Mouse (Mus musculus): ENCODE results near the gene Hacd4. TPM values are rescaled to one million over a fixed set of nuclear protein-coding genes. Genes with fewer than 3 reads are reported as not detected.
"Not testable (repeated sequence)": the region's sequence is repeated elsewhere in the genome, so short reads cannot be mapped to it uniquely, and the experiment has no call there.

Gene Hacd4
- polyA plus RNA-seq, 1 experiment from 2014 or later, result 3.5 TPM

GRCm38 (mm10) chr4:88419378-88419777 is 19.4 kb downstream of the Hacd4 start:
- 92% methylated on average over 5 of the region's 5 CpGs for WGBS
- H3K36me3 ChIP-seq (replicated peaks), result no peaks in the 10 kb centered on the region
- no peaks in the 10 kb centered on the region for H3K4me1 ChIP-seq
- no peak for DNase-seq (ENCODE audit: low spot score)
- H3K4me3 ChIP-seq, result no peak overlapping the region
- H3K9me3 ChIP-seq, result no peaks in the 10 kb centered on the region
- no peak overlapping the region for H3K27ac ChIP-seq (replicated peaks)
- H3K27me3 ChIP-seq (replicated peaks; ENCODE audit: low read depth, poor library complexity, severe bottlenecking), result no peaks in the 10 kb centered on the region

GRCm38 (mm10) chr4:88415017-88415416 is 23.7 kb downstream of the Hacd4 start:
- WGBS, result 63% methylated on average over 2 of the region's 2 CpGs

DNA sequence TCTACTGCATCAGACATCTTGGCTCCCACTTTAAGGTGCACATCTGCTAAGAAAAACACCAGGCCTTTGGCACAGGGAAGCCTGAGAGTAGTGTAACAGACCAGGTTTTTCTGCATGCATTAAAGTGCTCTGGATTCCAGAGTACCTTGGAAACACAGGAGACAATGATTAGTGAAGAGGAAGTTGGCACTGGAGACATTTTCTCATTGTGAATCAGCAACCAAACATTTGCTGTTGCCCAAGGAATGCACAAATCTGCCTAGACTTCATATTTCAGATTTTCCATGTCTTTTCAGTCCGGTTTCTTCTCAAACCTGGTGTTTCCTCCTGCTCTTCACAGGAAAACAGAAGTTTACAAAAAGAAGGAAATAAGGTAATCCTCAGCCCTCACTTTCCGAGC is 26.4 kb downstream of the Hacd4 start:
- H3K27ac ChIP-seq (replicated peaks), result no peak overlapping the region
- no peaks in the 10 kb centered on the region for H3K9me3 ChIP-seq
- no peaks in the 10 kb centered on the region for H3K4me1 ChIP-seq
- 88% methylated on average over 2 of the region's 2 CpGs for WGBS
- no peaks in the 10 kb centered on the region for H3K27me3 ChIP-seq (replicated peaks; ENCODE audit: low read depth, poor library complexity, severe bottlenecking)
- no peak for DNase-seq (ENCODE audit: low spot score)
- no peaks in the 10 kb centered on the region; the same call in 1 of the 2 replicates for H3K36me3 ChIP-seq (replicated peaks)
- no peak overlapping the region for H3K4me3 ChIP-seq

More at GRCm38 (mm10) chr4:88415017-88415416, 23.7 kb downstream of the Hacd4 start:
- Histone ChIP-seq H3K4me3 (no peak overlapping the region), H3K27me3 (replicated peaks; ENCODE audit: low read depth, poor library complexity, severe bottlenecking) (no peaks in the 10 kb centered on the region), H3K9me3 (no peaks in the 10 kb centered on the region), H3K36me3 (replicated peaks) (no peaks in the 10 kb centered on the region), H3K27ac (replicated peaks) (no peak overlapping the region), H3K4me1 (no peaks in the 10 kb centered on the region)
- DNase-seq (ENCODE audit: low spot score), result no peak

GRCm38 (mm10) chr4:88409279-88409678 is 29.4 kb downstream of the Hacd4 start:
- H3K27me3 ChIP-seq (replicated peaks; ENCODE audit: low read depth, poor library complexity, severe bottlenecking), result no peaks in the 10 kb centered on the region
- H3K4me1 ChIP-seq, result peaks cover 4% of the 10 kb centered on the region; the same call in 1 of the 2 replicates
- no peak overlapping the region for H3K4me3 ChIP-seq
- no peaks in the 10 kb centered on the region for H3K9me3 ChIP-seq
- no peaks in the 10 kb centered on the region; the same call in 1 of the 2 replicates for H3K36me3 ChIP-seq (replicated peaks)
- no peak overlapping the region for H3K27ac ChIP-seq (replicated peaks)
- 94% methylated on average over 4 of the region's 4 CpGs for WGBS
- DNase-seq (ENCODE audit: low spot score), result no peak

GRCm38 (mm10) chr4:88406887-88407696 is 31.6 kb downstream of the Hacd4 start:
- Histone ChIP-seq H3K4me3 (no peak overlapping the region), H3K4me1 (peaks cover 4% of the 10 kb centered on the region; the same call in 1 of the 2 replicates), H3K27ac (replicated peaks) (0 out of 2 replicates have a peak overlapping the region, but pooled peaks have one; percentile 10), H3K36me3 (replicated peaks) (no peaks in the 10 kb centered on the region; the same call in 1 of the 2 replicates), H3K27me3 (replicated peaks; ENCODE audit: low read depth, poor library complexity, severe bottlenecking) (no peaks in the 10 kb centered on the region), H3K9me3 (no peaks in the 10 kb centered on the region)
- 92% methylated on average over 4 of the region's 4 CpGs for WGBS
- peak; percentile 9 for DNase-seq (ENCODE audit: low spot score)

DNA sequence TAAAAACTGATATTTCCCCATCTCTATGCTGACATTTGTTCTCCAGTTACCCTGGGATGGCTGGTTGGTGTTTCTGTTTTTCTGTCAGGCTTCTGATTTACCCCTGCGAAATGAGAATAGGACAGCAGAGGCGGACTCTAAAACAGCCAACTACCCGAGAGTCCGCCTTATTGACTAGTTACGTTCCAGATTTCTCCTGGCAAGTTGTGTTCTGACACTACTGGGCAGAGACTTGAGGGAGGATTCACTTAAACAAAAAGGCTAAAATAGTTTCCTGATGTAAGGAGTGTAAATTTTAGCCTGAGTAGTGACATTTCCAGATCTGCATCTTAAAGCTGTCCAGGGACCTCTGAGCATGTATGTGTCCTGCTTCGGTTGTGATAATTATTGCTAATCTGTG is 35.8 kb downstream of the Hacd4 start:
- no peaks in the 10 kb centered on the region for H3K27me3 ChIP-seq (replicated peaks; ENCODE audit: low read depth, poor library complexity, severe bottlenecking)
- no peaks in the 10 kb centered on the region; the same call in 1 of the 2 replicates for H3K36me3 ChIP-seq (replicated peaks)
- 92% methylated on average over 6 of the region's 6 CpGs for WGBS
- H3K4me1 ChIP-seq, result peaks cover 4% of the 10 kb centered on the region; the same call in 1 of the 2 replicates
- no peaks in the 10 kb centered on the region for H3K9me3 ChIP-seq
- H3K27ac ChIP-seq (replicated peaks), result no peak overlapping the region
- no peak overlapping the region for H3K4me3 ChIP-seq
- no peak for DNase-seq (ENCODE audit: low spot score)

GRCm38 (mm10) chr4:88400992-88401313 is 37.8 kb downstream of the Hacd4 start:
- no peak overlapping the region for H3K27ac ChIP-seq (replicated peaks)
- no peaks in the 10 kb centered on the region for H3K9me3 ChIP-seq
- H3K4me3 ChIP-seq, result no peak overlapping the region
- no peaks in the 10 kb centered on the region for H3K36me3 ChIP-seq (replicated peaks)
- 93% methylated on average over 7 of the region's 7 CpGs for WGBS
- no peaks in the 10 kb centered on the region for H3K4me1 ChIP-seq
- DNase-seq (ENCODE audit: low spot score), result no peak
- no peaks in the 10 kb centered on the region for H3K27me3 ChIP-seq (replicated peaks; ENCODE audit: low read depth, poor library complexity, severe bottlenecking)

DNA sequence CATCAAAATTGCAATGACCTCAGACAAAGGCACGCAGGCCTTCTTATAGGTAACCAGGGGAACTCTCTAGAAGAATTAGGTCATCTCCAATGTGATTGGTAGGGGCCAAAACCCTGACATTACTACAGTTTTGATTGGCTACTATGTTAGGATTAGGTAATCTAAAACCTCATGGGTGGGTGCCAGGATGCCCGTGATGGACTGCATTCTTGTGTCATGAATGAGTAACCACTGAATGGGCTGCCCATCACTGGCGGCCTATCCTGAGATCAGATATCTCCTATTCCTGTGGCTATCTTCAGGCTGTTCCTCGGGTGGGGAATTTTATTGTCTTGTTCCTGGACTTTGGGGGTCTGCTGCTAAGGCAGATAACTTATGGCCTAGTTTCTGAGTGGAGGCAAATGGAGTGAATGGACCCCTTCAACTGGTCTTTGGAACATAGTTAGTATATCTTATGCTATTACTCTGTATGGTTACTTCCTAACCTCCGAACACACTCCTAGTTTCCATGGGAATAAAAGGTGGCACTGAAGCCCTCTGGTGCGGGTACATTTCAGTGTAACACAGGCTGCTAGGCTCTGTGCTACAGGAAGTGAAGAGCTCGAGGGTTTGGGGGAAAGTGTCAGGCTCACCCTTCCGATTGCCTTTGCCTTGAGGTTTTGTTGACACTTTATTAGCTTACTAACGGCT is 38.3 kb downstream of the Hacd4 start:
- H3K36me3 ChIP-seq (replicated peaks), result no peaks in the 10 kb centered on the region
- no peak for DNase-seq (ENCODE audit: low spot score)
- no peak overlapping the region for H3K27ac ChIP-seq (replicated peaks)
- H3K9me3 ChIP-seq, result no peaks in the 10 kb centered on the region
- H3K27me3 ChIP-seq (replicated peaks; ENCODE audit: low read depth, poor library complexity, severe bottlenecking), result no peaks in the 10 kb centered on the region
- no peaks in the 10 kb centered on the region for H3K4me1 ChIP-seq
- no peak overlapping the region for H3K4me3 ChIP-seq
- WGBS, result 80% methylated on average over 9 of the region's 9 CpGs

DNA sequence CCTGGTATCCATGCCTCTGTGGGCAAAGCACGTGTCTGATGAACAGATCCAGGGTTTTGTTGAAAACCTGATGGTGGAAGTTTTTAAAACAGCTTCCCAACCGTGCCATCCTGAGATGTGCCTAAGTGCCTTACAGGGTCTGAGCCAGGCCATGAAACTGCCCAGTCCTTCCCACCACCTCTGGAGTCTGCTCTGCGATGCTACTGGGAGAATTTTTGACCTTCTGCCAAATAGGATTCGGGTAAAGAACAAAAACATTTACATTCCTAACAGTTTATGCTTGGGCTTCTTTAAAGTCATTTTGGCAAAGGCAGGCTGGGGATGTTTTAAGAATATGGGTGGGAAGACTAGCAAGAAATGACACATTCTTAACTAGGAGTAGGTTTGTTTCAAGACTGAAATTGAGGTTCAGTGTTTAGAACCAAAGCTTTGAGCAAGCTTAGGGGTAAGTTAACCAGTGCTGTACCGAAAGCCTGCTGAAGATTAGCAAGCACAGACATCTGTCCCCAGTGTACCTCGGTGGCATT is 41.7 kb downstream of the Hacd4 start:
- WGBS, result 84% methylated on average over 6 of the region's 6 CpGs
- H3K9me3 ChIP-seq, result no peaks in the 10 kb centered on the region
- H3K36me3 ChIP-seq (replicated peaks), result no peaks in the 10 kb centered on the region
- H3K4me3 ChIP-seq, result no peak overlapping the region
- no peaks in the 10 kb centered on the region for H3K27me3 ChIP-seq (replicated peaks; ENCODE audit: low read depth, poor library complexity, severe bottlenecking)
- no peak overlapping the region for H3K27ac ChIP-seq (replicated peaks)
- H3K4me1 ChIP-seq, result no peaks in the 10 kb centered on the region
- no peak for DNase-seq (ENCODE audit: low spot score)

GRCm38 (mm10) chr4:88395717-88396116 is 43.0 kb downstream of the Hacd4 start:
- Histone ChIP-seq H3K27me3 (replicated peaks; ENCODE audit: low read depth, poor library complexity, severe bottlenecking) (no peaks in the 10 kb centered on the region), H3K4me1 (no peaks in the 10 kb centered on the region), H3K36me3 (replicated peaks) (no peaks in the 10 kb centered on the region), H3K4me3 (no peak overlapping the region), H3K27ac (replicated peaks) (no peak overlapping the region), H3K9me3 (no peaks in the 10 kb centered on the region)
- DNase-seq (ENCODE audit: low spot score), result no peak
- WGBS, result 93% methylated on average over 3 of the region's 3 CpGs

GRCm38 (mm10) chr4:88390596-88390995 is 48.1 kb downstream of the Hacd4 start:
- H3K36me3 ChIP-seq (replicated peaks); H3K4me3 ChIP-seq; DNase-seq (ENCODE audit: low spot score); H3K9me3 ChIP-seq; H3K27ac ChIP-seq (replicated peaks); H3K27me3 ChIP-seq (replicated peaks; ENCODE audit: low read depth, poor library complexity, severe bottlenecking); H3K4me1 ChIP-seq: not testable (repeated sequence)
- 86% methylated on average over 1 of the region's 1 CpGs for WGBS

DNA sequence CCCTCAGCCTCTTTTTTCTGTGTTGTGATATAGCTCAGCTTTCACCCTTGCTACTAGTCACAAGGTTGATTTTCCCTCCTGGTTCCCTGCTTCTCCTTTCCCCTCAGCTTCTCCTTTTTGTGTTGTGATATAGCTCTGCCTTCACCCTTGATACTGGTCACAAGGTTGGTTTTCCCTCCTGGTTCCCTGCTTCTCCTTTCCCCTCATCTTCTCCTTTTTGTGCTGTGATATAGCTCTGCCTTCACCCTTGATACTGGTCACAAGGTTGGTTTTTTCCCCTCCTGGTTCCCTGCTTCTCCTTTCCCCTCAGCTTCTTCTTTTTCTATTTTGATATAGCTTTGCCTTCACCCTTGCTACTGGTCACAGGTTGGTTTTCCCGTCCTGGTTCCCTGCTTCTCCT is 48.7 kb downstream of the Hacd4 start:
- no peaks in the 10 kb centered on the region for H3K4me1 ChIP-seq
- no peaks in the 10 kb centered on the region for H3K27me3 ChIP-seq (replicated peaks; ENCODE audit: low read depth, poor library complexity, severe bottlenecking)
- H3K9me3 ChIP-seq, result no peaks in the 10 kb centered on the region
- no peak for DNase-seq (ENCODE audit: low spot score)
- no peaks in the 10 kb centered on the region for H3K36me3 ChIP-seq (replicated peaks)
- no peak overlapping the region for H3K4me3 ChIP-seq
- 65% methylated on average over 1 of the region's 1 CpGs for WGBS
- H3K27ac ChIP-seq (replicated peaks), result no peak overlapping the region

All from embryonic facial prominence, embryonic 10.5 days (tissue).